In the genomic region with DNA sequence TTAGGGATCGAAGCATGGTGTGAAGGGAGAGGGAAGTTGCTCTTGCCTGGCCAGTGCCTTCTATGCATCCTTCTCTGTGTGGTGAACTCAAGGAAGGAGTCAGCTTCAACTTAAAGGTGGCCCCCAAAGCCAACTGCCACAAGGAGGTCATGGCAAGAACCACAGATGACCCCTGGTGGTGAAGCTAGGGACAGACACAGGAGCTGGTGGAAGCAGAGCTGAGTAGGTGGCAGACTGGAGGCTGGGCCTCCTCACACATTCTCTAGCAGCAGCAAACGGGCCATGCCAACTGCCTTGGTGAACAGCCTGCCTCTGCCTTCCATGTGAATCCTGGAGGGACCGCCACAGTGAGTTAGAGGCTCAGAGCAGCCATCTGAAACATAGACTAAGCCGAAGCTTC, we compare ENCODE assay signal across 10 mouse cellular contexts. TPM values are rescaled to one million over a fixed set of nuclear protein-coding genes. Genes with fewer than 3 reads are reported as not detected.
DNase-seq lines count a peak whose midpoint lies in the region; ATAC-seq and TF ChIP-seq lines count a peak whose summit lies in the region.
"Had no signal": no experiment of that assay in that cellular context is flagged by ENCODE, and none has a peak within 500 bp of the region (broad histone marks: within the 10 kb centered on the region; RNA-seq: fewer than 3 reads in every experiment).

No protein-coding gene starts in this region.

- DNase-seq in liver, adult 2 months (ENCODE audit: extremely low read depth, low read depth, low spot score), result peak; percentile 13
- DNase-seq in adrenal gland, postnatal 36 days, result peak; percentile 74 to 79
- peak; percentile 61 to 78 for DNase-seq in kidney, adult 8-10 months
- peak; percentile 73 for DNase-seq in left cerebral cortex, postnatal 4 days
- DNase-seq in retina, embryonic 14.5 days (ENCODE audit: low spot score), result peak; percentile 74
- peak; percentile 75 for DNase-seq in thymus, postnatal 4 days

- no peak for ATAC-seq in liver, embryonic 12.5 days
- peak; percentile 93 for ATAC-seq in frontal cortex, adult (ENCODE audit: low TSS enrichment)

- no peaks in the 10 kb centered on the region for H3K79me2 ChIP-seq in liver, adult 2 months (ENCODE audit: control insufficient read depth, insufficient read depth, low read length)

- H3K4me1 ChIP-seq in liver, adult 2 months (ENCODE audit: control insufficient read depth, insufficient read depth, low read length), result no peaks in the 10 kb centered on the region
- 0 out of 2 replicates have a peak, but pooled peaks cover 5% of the 10 kb centered on the region for H3K4me1 ChIP-seq in liver, embryonic 12.5 days
- H3K4me1 ChIP-seq: neural tube, embryonic 13.5 days had no signal

- no peak overlapping the region for H3K27ac ChIP-seq in liver, adult 2 months (replicated peaks; ENCODE audit: insufficient read depth, low read depth, low read length)
- H3K27ac ChIP-seq in liver, embryonic 12.5 days, result no peak overlapping the region
- H3K27ac ChIP-seq: embryonic facial prominence, embryonic 13.5 days; neural tube, embryonic 13.5 days had no signal

- 67% methylated on average over 4 of the region's 4 CpGs for WGBS in liver, adult 2 months
- 61% methylated on average over 4 of the region's 4 CpGs for WGBS in liver, embryonic 12.5 days (ENCODE audit: insufficient replicate concordance)

- no peaks in the 10 kb centered on the region for H3K27me3 ChIP-seq in liver, adult 2 months (ENCODE audit: control insufficient read depth, insufficient read depth, low read length)
- H3K27me3 ChIP-seq in liver, embryonic 12.5 days (replicated peaks), result no peaks in the 10 kb centered on the region
- H3K27me3 ChIP-seq: embryonic facial prominence, embryonic 13.5 days; neural tube, embryonic 13.5 days had no signal

- peak; percentile 79 for TF ChIP-seq CTCF in liver, adult 2 months (IDR thresholded peaks at IDR 0.05; ENCODE audit: low read depth, low read length)

- H3K4me3 ChIP-seq in liver, adult 2 months (ENCODE audit: insufficient read depth, low read depth, low read length), result no peak overlapping the region
- H3K4me3 ChIP-seq in liver, embryonic 12.5 days, result no peak overlapping the region
- H3K4me3 ChIP-seq: embryonic facial prominence, embryonic 13.5 days; neural tube, embryonic 13.5 days had no signal

- no peak for TF ChIP-seq POLR2A in liver, adult 2 months (IDR thresholded peaks at IDR 0.05; ENCODE audit: extremely low read depth, insufficient read depth, low read length)

- H3K9me3 ChIP-seq in liver, embryonic 12.5 days (replicated peaks), result no peaks in the 10 kb centered on the region; the same call in 1 of the 2 replicates

- intact Hi-C loops in left cerebral cortex, postnatal 4 days (cut with DNase I), result loop anchor here (10.0 kb wide), 1 partner anchor 227 kb away; no protein-coding TSS in a partner anchor

- no peak overlapping the region for H3K4me2 ChIP-seq in liver, embryonic 12.5 days
- H3K4me2 ChIP-seq: embryonic facial prominence, embryonic 13.5 days; neural tube, embryonic 13.5 days had no signal

- H3K36me3 ChIP-seq in liver, adult 2 months (ENCODE audit: control insufficient read depth, insufficient read depth, low read length), result peaks cover 11% of the 10 kb centered on the region; the same call in 1 of the 2 replicates
- H3K36me3 ChIP-seq in liver, embryonic 12.5 days, result no peaks in the 10 kb centered on the region
- H3K36me3 ChIP-seq: embryonic facial prominence, embryonic 13.5 days had no signal

- H3K9ac ChIP-seq in liver, adult 2 months (ENCODE audit: low read depth, low read length), result no peak overlapping the region
- H3K9ac ChIP-seq in liver, embryonic 12.5 days, result no peak overlapping the region
- H3K9ac ChIP-seq: embryonic facial prominence, embryonic 13.5 days; neural tube, embryonic 13.5 days had no signal

RNA-seq across cellular contexts. Expression of gene Afap1l2, which starts 23.6 kb away (rescaled TPM):
- total RNA-seq in liver, adult 2 months (2014; rRNA removed), result 0.55 and 1.2 TPM in 2 replicates
- polyA plus RNA-seq in liver, adult 2 months (2012; rRNA removed), result 0.60 and 0.77 TPM in 2 replicates
- polyA plus RNA-seq in liver, embryonic 12.5 days (2016; fragmentation: Nextera tagmentation; extraction: Ambion mirVana), result 1.2 and 1.3 TPM in 2 replicates
- total RNA-seq in adrenal gland, postnatal 36 days (2021), result 10 to 100 TPM; 12.2 to 27.4 TPM
- 10 to 100 TPM; 13.6 TPM for total RNA-seq in left cerebral cortex, postnatal 4 days (2021)

Comparison
In these comparisons a context has a peak if more than half of its experiments do, and no peak if none do; other contexts are left out.
1. DNase-seq: peak in every context shown above with its lines; median percentile 76 in adrenal gland, postnatal 36 days; 75 in thymus, postnatal 4 days; 74 in retina, embryonic 14.5 days; 73 in left cerebral cortex, postnatal 4 days; 70 in kidney, adult 8-10 months; 13 in liver, adult 2 months.